Mouse (Mus musculus) spleen, postnatal 14 days (tissue): Measurements from ENCODE around the gene Ctdspl.

ENCODE experiments used
- DNase-seq, 2 experiments: peaks; one replicate each; pipeline ENCODE4 v3.0.0; 2021 to 2022; ENCODE audit warnings: low spot score in 2 of 2

Gene Ctdspl

DNA sequence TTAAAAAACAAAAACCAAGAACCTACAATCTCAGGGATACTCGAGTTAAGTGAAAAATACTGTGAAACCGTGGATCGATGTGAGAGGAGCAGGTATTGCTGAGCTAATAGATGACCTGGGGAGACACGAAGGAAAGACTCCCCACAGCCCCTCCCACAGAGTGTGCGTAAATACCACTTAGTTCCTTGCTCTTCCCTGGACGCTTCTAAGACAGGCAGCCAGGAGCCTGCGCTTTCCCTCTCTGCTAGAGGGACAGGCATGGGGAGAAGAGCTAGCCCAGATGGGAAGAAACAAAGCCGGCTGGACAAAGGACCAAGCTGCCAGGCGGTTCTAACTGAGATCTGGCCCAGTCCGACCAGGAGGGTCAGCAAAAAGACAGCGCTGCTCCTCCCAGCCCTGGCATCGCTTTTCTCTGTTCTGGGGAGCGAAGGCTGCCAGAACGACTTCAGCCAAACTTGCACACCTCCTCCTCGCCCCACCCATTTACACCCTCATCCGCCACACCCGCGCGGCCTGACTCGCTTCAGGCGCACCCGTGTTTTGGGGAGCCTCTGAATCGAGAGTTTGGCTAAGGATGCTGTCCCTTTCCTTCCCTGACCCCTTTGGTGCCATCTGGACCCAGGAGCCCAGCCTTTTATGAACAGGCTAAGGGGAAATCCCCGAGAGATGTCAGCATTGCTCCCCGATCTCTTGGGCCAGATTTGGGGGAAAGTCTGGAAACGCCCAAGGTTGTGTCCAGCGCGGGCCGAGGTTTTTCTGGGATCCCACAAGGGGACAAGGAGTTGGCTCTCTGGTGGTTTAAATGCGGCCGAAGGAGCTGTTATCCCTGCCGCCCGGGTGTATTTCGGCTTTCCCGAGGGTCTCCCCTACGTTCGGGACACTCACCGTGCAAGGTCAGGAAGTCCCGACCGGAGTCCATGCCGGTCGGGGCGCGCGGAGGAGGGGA, 166.5 kb downstream of the Ctdspl start:
- no peak for DNase-seq
